Mouse (Mus musculus): ENCODE results near the gene Nxph4.

Gene Nxph4

GRCm38 (mm10) chr10:127492118-127492517, 42.2 kb downstream of the Nxph4 start:
- DNase-seq (ENCODE audit: extremely low read depth, low read depth, low spot score): peak; percentile 86

- peak; percentile 30 for DNase-seq (ENCODE audit: extremely low read depth, low read depth, low spot score)
Measured at GRCm38 (mm10) chr10:127491128-127491512, 43.2 kb downstream of the Nxph4 start.

GRCm38 (mm10) chr10:127490160-127491127, 43.9 kb downstream of the Nxph4 start:
- peak; percentile 31 for DNase-seq (ENCODE audit: extremely low read depth, low read depth, low spot score)

GRCm38 (mm10) chr10:127488856-127489255, 45.5 kb downstream of the Nxph4 start:
- peak; percentile 91 for DNase-seq (ENCODE audit: extremely low read depth, low read depth, low spot score)

DNA sequence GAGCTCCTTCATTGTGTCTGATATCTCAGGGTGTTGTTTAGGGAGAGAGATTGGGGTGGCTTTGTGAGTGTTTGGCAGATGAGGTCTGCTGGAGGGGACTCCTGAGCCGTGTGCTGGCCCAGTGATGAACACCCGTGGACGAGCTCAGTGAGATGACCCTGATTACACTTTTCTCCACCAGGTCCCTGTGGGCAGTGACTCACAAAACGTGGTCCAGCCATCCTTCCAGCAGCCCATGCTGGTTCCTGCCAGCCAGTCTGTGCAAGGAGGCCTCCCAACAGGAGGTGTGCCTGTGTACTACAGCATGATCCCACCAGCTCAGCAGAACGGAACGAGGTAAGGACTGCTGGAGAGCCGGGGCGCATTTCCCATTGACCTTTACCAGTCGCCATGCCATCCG, 49.1 kb downstream of the Nxph4 start:
- DNase-seq (ENCODE audit: extremely low read depth, low read depth, low spot score): no peak

DNA sequence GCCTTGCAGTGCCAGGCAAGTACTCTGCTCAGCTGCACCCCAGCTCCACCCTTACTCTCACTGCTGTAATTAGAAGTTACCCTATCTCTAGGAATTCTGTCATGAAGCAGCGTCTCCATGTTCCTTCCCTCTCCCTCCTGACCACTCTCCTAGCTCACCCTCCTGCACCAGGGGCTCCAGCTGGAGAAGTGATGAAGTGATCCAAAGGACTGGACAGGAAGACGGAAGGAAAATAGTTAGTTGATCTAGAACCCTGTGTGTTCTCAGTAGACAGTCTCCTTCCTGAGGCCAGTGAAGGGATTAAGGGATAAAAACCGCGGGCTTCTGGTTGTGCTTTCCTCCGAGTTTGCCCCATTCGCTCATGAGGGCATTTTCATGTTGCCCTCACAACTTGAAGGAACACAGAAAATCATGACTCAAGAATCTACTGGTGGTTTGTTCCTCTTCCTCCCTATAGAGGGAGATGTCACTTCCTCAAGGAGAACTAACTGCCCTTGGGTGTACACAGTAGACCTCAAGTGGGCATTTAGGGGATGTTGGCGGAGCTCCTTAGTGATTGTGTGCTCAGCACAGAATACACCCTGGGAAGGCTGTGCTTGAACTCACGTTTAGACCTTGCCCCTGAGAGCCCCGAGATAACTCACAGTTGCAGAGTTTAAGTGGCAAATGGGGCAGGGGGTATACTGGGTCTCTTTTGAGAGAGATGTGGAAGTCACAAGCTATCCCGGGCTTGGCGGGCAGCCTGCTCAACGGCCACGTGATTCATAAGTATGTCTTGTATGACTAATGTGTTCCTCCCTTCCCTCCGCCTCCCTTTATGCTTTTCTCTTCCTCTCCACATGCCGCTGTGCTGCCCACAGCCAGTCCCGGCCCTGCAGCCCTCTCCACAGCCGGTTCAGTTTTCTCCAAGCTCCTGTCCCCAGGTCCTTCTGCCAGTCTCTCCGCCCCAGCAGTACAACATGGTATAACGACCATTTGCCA, 53.2 kb downstream of the Nxph4 start:
- DNase-seq (ENCODE audit: extremely low read depth, low read depth, low spot score): no peak

GRCm38 (mm10) chr10:127479131-127479530, 55.2 kb downstream of the Nxph4 start:
- no peak for DNase-seq (ENCODE audit: extremely low read depth, low read depth, low spot score)

- no peak for DNase-seq (ENCODE audit: extremely low read depth, low read depth, low spot score)
Measured at GRCm38 (mm10) chr10:127477301-127477700, 57.1 kb downstream of the Nxph4 start.

DNA sequence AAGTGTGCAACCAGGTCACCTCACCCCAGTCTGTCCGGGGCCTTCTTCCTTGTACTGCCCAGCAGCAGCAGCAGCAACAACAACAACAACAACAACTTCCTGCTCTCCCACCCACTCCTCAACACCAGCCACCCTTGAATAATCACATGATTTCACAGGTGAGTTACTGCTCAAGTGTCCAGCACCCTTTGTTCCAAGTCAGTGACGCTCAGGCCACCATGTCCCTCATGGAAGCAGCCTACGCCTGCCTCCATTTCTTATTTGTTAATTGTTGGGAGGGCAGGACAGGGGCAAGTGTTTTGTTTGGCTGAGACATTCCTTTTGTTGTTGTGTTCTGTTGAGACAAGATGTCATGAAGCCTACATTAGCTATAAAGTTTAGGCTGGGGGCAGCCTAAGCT, 57.8 kb downstream of the Nxph4 start:
- DNase-seq (ENCODE audit: extremely low read depth, low read depth, low spot score): no peak

All from fat pad, adult 2 months (tissue).